Mouse (Mus musculus): ENCODE results near the gene Pak1ip1. TPM values are rescaled to one million over a fixed set of nuclear protein-coding genes. Genes with fewer than 3 reads are reported as not detected.
"Not testable (repeated sequence)": the region's sequence is repeated elsewhere in the genome, so short reads cannot be mapped to it uniquely, and the experiment has no call there.

The Pak1ip1 gene
- polyA plus RNA-seq, 1 experiment from 2014 or later, result 59.2 TPM

- ATAC-seq, result no peak
- H3K27ac ChIP-seq (ENCODE audit: low read depth, low read length), result 0 out of 2 replicates have a peak overlapping the region, but pooled peaks have one; percentile 3
- 25% methylated on average over 2 of the region's 2 CpGs for WGBS
- TF ChIP-seq CTCF (IDR thresholded peaks at IDR 0.05; ENCODE audit: low read depth), result peak; percentile 63
- no peak overlapping the region for H3K4me3 ChIP-seq (ENCODE audit: low read depth, low read length)
- no peaks in the 10 kb centered on the region for H3K4me1 ChIP-seq (replicated peaks; ENCODE audit: control insufficient read depth, insufficient read depth, low read length)
- H3K4me2 ChIP-seq (replicated peaks; ENCODE audit: low read depth), result no peak overlapping the region
- no peaks in the 10 kb centered on the region for H3K36me3 ChIP-seq (ENCODE audit: control insufficient read depth, insufficient read depth)
- H3K27me3 ChIP-seq (replicated peaks; ENCODE audit: control insufficient read depth, insufficient read depth, low read length), result no peaks in the 10 kb centered on the region
- no peaks in the 10 kb centered on the region for H3K9me3 ChIP-seq (ENCODE audit: control insufficient read depth)
- H3K9ac ChIP-seq (ENCODE audit: low read depth, low read length), result no peak overlapping the region
These were observed 21.5 kb upstream of the Pak1ip1 start for GRCm38 (mm10) chr13:40979321-40979720.

- Histone ChIP-seq H3K27ac (ENCODE audit: low read depth, low read length) (no peak overlapping the region), H3K4me1 (replicated peaks; ENCODE audit: control insufficient read depth, insufficient read depth, low read length) (no peaks in the 10 kb centered on the region), H3K27me3 (replicated peaks; ENCODE audit: control insufficient read depth, insufficient read depth, low read length) (no peaks in the 10 kb centered on the region), H3K36me3 (ENCODE audit: control insufficient read depth, insufficient read depth) (no peaks in the 10 kb centered on the region), H3K4me3 (ENCODE audit: low read depth, low read length) (no peak overlapping the region), H3K9ac (ENCODE audit: low read depth, low read length) (no peak overlapping the region), H3K4me2 (replicated peaks; ENCODE audit: low read depth) (no peak overlapping the region), H3K9me3 (ENCODE audit: control insufficient read depth) (no peaks in the 10 kb centered on the region)
- no peak for ATAC-seq
- TF ChIP-seq CTCF (IDR thresholded peaks at IDR 0.05; ENCODE audit: low read depth), result no peak
- WGBS, result 59% methylated on average over 1 of the region's 1 CpGs
These were observed 18.1 kb upstream of the Pak1ip1 start for GRCm38 (mm10) chr13:40982759-40983158.

GRCm38 (mm10) chr13:40986081-40986480 is 14.7 kb upstream of the Pak1ip1 start:
- H3K4me3 ChIP-seq (ENCODE audit: low read depth, low read length), result no peak overlapping the region
- WGBS, result 94% methylated on average over 5 of the region's 5 CpGs

GRCm38 (mm10) chr13:40987608-40988303 is 13.1 kb upstream of the Pak1ip1 start:
- H3K27ac ChIP-seq (ENCODE audit: low read depth, low read length); H3K9ac ChIP-seq (ENCODE audit: low read depth, low read length); H3K9me3 ChIP-seq (ENCODE audit: control insufficient read depth); ATAC-seq; H3K27me3 ChIP-seq (replicated peaks; ENCODE audit: control insufficient read depth, insufficient read depth, low read length); H3K4me1 ChIP-seq (replicated peaks; ENCODE audit: control insufficient read depth, insufficient read depth, low read length); H3K36me3 ChIP-seq (ENCODE audit: control insufficient read depth, insufficient read depth); H3K4me3 ChIP-seq (ENCODE audit: low read depth, low read length); H3K4me2 ChIP-seq (replicated peaks; ENCODE audit: low read depth): not testable (repeated sequence)
- TF ChIP-seq CTCF (IDR thresholded peaks at IDR 0.05; ENCODE audit: low read depth), result peak; percentile 15; the same call in 1 of the 2 replicates
- WGBS, result 65% methylated on average over 4 of the region's 4 CpGs

More at GRCm38 (mm10) chr13:40986081-40986480, 14.7 kb upstream of the Pak1ip1 start:
- Histone ChIP-seq H3K27ac (ENCODE audit: low read depth, low read length) (no peak overlapping the region), H3K4me2 (replicated peaks; ENCODE audit: low read depth) (no peak overlapping the region), H3K9me3 (ENCODE audit: control insufficient read depth) (no peaks in the 10 kb centered on the region), H3K9ac (ENCODE audit: low read depth, low read length) (no peak overlapping the region), H3K27me3 (replicated peaks; ENCODE audit: control insufficient read depth, insufficient read depth, low read length) (no peaks in the 10 kb centered on the region), H3K36me3 (ENCODE audit: control insufficient read depth, insufficient read depth) (no peaks in the 10 kb centered on the region), H3K4me1 (replicated peaks; ENCODE audit: control insufficient read depth, insufficient read depth, low read length) (no peaks in the 10 kb centered on the region)
- TF ChIP-seq CTCF (IDR thresholded peaks at IDR 0.05; ENCODE audit: low read depth), result no peak
- no peak for ATAC-seq

GRCm38 (mm10) chr13:40988418-40988817 is 12.4 kb upstream of the Pak1ip1 start:
- WGBS, result 64% methylated on average over 2 of the region's 2 CpGs

GRCm38 (mm10) chr13:40994487-40995263 is 6.1 kb upstream of the Pak1ip1 start:
- no peak for ATAC-seq
- Histone ChIP-seq H3K4me2 (replicated peaks; ENCODE audit: low read depth) (no peak overlapping the region; the same call in 1 of the 2 replicates), H3K9me3 (ENCODE audit: control insufficient read depth) (no peaks in the 10 kb centered on the region), H3K27ac (ENCODE audit: low read depth, low read length) (no peak overlapping the region), H3K27me3 (replicated peaks; ENCODE audit: control insufficient read depth, insufficient read depth, low read length) (no peaks in the 10 kb centered on the region), H3K36me3 (ENCODE audit: control insufficient read depth, insufficient read depth) (no peaks in the 10 kb centered on the region), H3K9ac (ENCODE audit: low read depth, low read length) (no peak overlapping the region), H3K4me1 (replicated peaks; ENCODE audit: control insufficient read depth, insufficient read depth, low read length) (no peaks in the 10 kb centered on the region), H3K4me3 (ENCODE audit: low read depth, low read length) (no peak overlapping the region)
- WGBS, result 6% methylated on average over 8 of the region's 8 CpGs
- TF ChIP-seq CTCF (IDR thresholded peaks at IDR 0.05; ENCODE audit: low read depth), result no peak

More at GRCm38 (mm10) chr13:40988418-40988817, 12.4 kb upstream of the Pak1ip1 start:
- Histone ChIP-seq H3K4me1 (replicated peaks; ENCODE audit: control insufficient read depth, insufficient read depth, low read length) (no peaks in the 10 kb centered on the region), H3K9me3 (ENCODE audit: control insufficient read depth) (no peaks in the 10 kb centered on the region), H3K27ac (ENCODE audit: low read depth, low read length) (no peak overlapping the region), H3K4me3 (ENCODE audit: low read depth, low read length) (no peak overlapping the region), H3K9ac (ENCODE audit: low read depth, low read length) (no peak overlapping the region), H3K36me3 (ENCODE audit: control insufficient read depth, insufficient read depth) (no peaks in the 10 kb centered on the region), H3K27me3 (replicated peaks; ENCODE audit: control insufficient read depth, insufficient read depth, low read length) (no peaks in the 10 kb centered on the region), H3K4me2 (replicated peaks; ENCODE audit: low read depth) (no peak overlapping the region)
- no peak for ATAC-seq
- no peak for TF ChIP-seq CTCF (IDR thresholded peaks at IDR 0.05; ENCODE audit: low read depth)

GRCm38 (mm10) chr13:40998537-40998936 is 2.3 kb upstream of the Pak1ip1 start:
- H3K9me3 ChIP-seq (ENCODE audit: control insufficient read depth); H3K27ac ChIP-seq (ENCODE audit: low read depth, low read length); H3K36me3 ChIP-seq (ENCODE audit: control insufficient read depth, insufficient read depth); H3K4me3 ChIP-seq (ENCODE audit: low read depth, low read length); ATAC-seq; H3K9ac ChIP-seq (ENCODE audit: low read depth, low read length); H3K4me1 ChIP-seq (replicated peaks; ENCODE audit: control insufficient read depth, insufficient read depth, low read length); H3K27me3 ChIP-seq (replicated peaks; ENCODE audit: control insufficient read depth, insufficient read depth, low read length); H3K4me2 ChIP-seq (replicated peaks; ENCODE audit: low read depth): not testable (repeated sequence)
- 87% methylated on average over 5 of the region's 5 CpGs for WGBS

Measured in intestine, postnatal 0 days (tissue).